Mouse (Mus musculus): ENCODE results near the gene Zfp692. TPM values are rescaled to one million over a fixed set of nuclear protein-coding genes. Genes with fewer than 3 reads are reported as not detected.

Zfp692 gene
- 42.7 and 55.9 TPM in 2 replicates for polyA plus RNA-seq (2012; rRNA removed)

GRCm38 (mm10) chr11:58306860-58307308 lies at the start of gene Zfp692:
TSS of gene Zfp692 (plus strand) at chr11:58307069.

GRCm38 (mm10) chr11:58274572-58274971 lies 32.3 kb upstream of the Zfp692 start, which contains the start of gene 4930438A08Rik:
TSS of gene 4930438A08Rik (plus strand) at chr11:58274799.

GRCm38 (mm10) chr11:58330276-58331148 lies 23.6 kb downstream of the Zfp692 start, which contains the start of the genes Zfp672 and Sh3bp5l:
TSS of gene Zfp672 (minus strand) at chr11:58330339.
TSS of gene Sh3bp5l (plus strand) at chr11:58330724.

Other genes with a start within 250 kb of the Zfp692 start
- not detected in 2 replicates for gene Gm12248, start 213.9 kb upstream of the Zfp692 start, polyA plus RNA-seq (2012; rRNA removed)
- gene Cnot8, start 202.9 kb upstream of the Zfp692 start, polyA plus RNA-seq (2012; rRNA removed): 72.0 and 91.1 TPM in 2 replicates
- 13.0 and 16.6 TPM in 2 replicates for gene Gemin5, start 138.5 kb upstream of the Zfp692 start, polyA plus RNA-seq (2012; rRNA removed)
- gene Mrpl22, start 135.4 kb upstream of the Zfp692 start, polyA plus RNA-seq (2012; rRNA removed): 82.0 and 93.1 TPM in 2 replicates
- gene Igtp, start 107.5 kb upstream of the Zfp692 start, polyA plus RNA-seq (2012; rRNA removed): 1.5 and 1.8 TPM in 2 replicates
- gene Irgm2, start 107.5 kb upstream of the Zfp692 start, polyA plus RNA-seq (2012; rRNA removed): 0.58 and 0.97 TPM in 2 replicates
- gene 4930438A08Rik, start 32.3 kb upstream of the Zfp692 start, polyA plus RNA-seq (2012; rRNA removed): 0.05 and 0.08 TPM in 2 replicates
- 19.6 and 29.3 TPM in 2 replicates for gene Zfp672, start 23.3 kb downstream of the Zfp692 start, polyA plus RNA-seq (2012; rRNA removed)
- gene Sh3bp5l, start 23.7 kb downstream of the Zfp692 start, polyA plus RNA-seq (2012; rRNA removed): 28.8 and 39.1 TPM in 2 replicates
- 0.06 and 0.30 TPM in 2 replicates for gene Lypd8, start 72.0 kb downstream of the Zfp692 start, polyA plus RNA-seq (2012; rRNA removed)
- 0.08 and 0.14 TPM in 2 replicates for gene 1810065E05Rik, start 114.0 kb downstream of the Zfp692 start, polyA plus RNA-seq (2012; rRNA removed)
- gene Gm12253, start 125.5 kb downstream of the Zfp692 start, polyA plus RNA-seq (2012; rRNA removed): not detected in 2 replicates
- gene Lypd9, start 145.9 kb downstream of the Zfp692 start, polyA plus RNA-seq (2012; rRNA removed): not detected in 2 replicates
- gene Olfr30, start 155.2 kb downstream of the Zfp692 start, polyA plus RNA-seq (2012; rRNA removed): not detected in 2 replicates
- not detected in 2 replicates for gene Olfr332, start 185.5 kb downstream of the Zfp692 start, polyA plus RNA-seq (2012; rRNA removed)
- not detected in 2 replicates for gene Olfr331, start 195.5 kb downstream of the Zfp692 start, polyA plus RNA-seq (2012; rRNA removed)
- gene Olfr330, start 227.8 kb downstream of the Zfp692 start, polyA plus RNA-seq (2012; rRNA removed): not detected in 2 replicates
- not detected in 2 replicates for gene Olfr329-ps, start 239.4 kb downstream of the Zfp692 start, polyA plus RNA-seq (2012; rRNA removed)
- 0.06 TPM in 1 of 2 replicates, not detected in the other for gene Olfr328, start 248.6 kb downstream of the Zfp692 start, polyA plus RNA-seq (2012; rRNA removed)

Data from central nervous system, embryonic 11.5 days (tissue).